Mouse (Mus musculus) heart, adult 2 months (tissue): Measurements from ENCODE around the gene Akr1c12. TPM values are rescaled to one million over a fixed set of nuclear protein-coding genes. Genes with fewer than 3 reads are reported as not detected.
A peak's percentile ranks its signal among the peaks of the same experiment; 100 is the strongest.

Experiments
- DNase-seq, 2 experiments: peaks; one replicate each; pipeline ENCODE4 v3.0.0; 2021
- H3K27ac ChIP-seq: fragments of 200-600 bp; 2 replicates; pipeline ENCODE4 v1.8.1; 2022
- H3K27me3 ChIP-seq: fragments of 200-500 bp; 2 replicates; pipeline ENCODE4 v1.6.1; 2012; ENCODE audit warnings: mild to moderate bottlenecking, low read length, inconsistent platforms, mixed read lengths; ENCODE audit not compliant: control insufficient read depth, insufficient read depth
- H3K36me3 ChIP-seq: fragments of 200-500 bp; 2 replicates; pipeline ENCODE4 v1.6.1; 2012; ENCODE audit warnings: low read length, inconsistent platforms; ENCODE audit not compliant: control insufficient read depth, insufficient read depth
- H3K4me1 ChIP-seq: fragments of 200-500 bp; 2 replicates; pipeline ENCODE4 v1.6.1; 2011; ENCODE audit warnings: low read length; ENCODE audit not compliant: control insufficient read depth, insufficient read depth
- H3K4me3 ChIP-seq: fragments of 200-600 bp; 2 replicates; pipeline ENCODE4 v1.8.1; 2022
- H3K79me2 ChIP-seq: fragments of 200-500 bp; replicated peaks from 2 replicates; pipeline ENCODE4 v1.6.1; 2012; ENCODE audit warnings: mild to moderate bottlenecking, inconsistent platforms, low read length, moderate library complexity, mixed read lengths; ENCODE audit not compliant: control insufficient read depth, insufficient read depth
- H3K9ac ChIP-seq: fragments of 200-500 bp; 2 replicates; pipeline ENCODE4 v1.6.1; 2012; ENCODE audit warnings: low read depth, mild to moderate bottlenecking, control low read depth, inconsistent platforms, low read length, mixed read lengths
- CTCF ChIP-seq: fragments of 200-600 bp; IDR thresholded peaks from 2 replicates; pipeline ENCODE4 v1.8.1; 2022; ENCODE audit warnings: antibody characterized with exemption, mild to moderate bottlenecking, moderate library complexity
- EP300 ChIP-seq: fragments of 200-500 bp; IDR thresholded peaks from 2 replicates; pipeline ENCODE4 v1.6.1; 2011; ENCODE audit warnings: low read depth, low read length, control low read depth; ENCODE audit not compliant: insufficient read depth
- POLR2A ChIP-seq: fragments of 200-500 bp; IDR thresholded peaks from 2 replicates; pipeline ENCODE4 v1.6.1; 2011; ENCODE audit warnings: mild to moderate bottlenecking, low read depth, low read length, control low read depth; ENCODE audit not compliant: insufficient read depth
- WGBS: fragments of 180-500 bp; shearing (Covaris S2); methylation state at CpG from one replicate; pipeline ENCODE4 v1.1.7; 2018; 5-methylcytosine and 5-hydroxymethylcytosine counted together
- intact Hi-C: fragments of 180-260 bp; cut with DNase I; formaldehyde crosslinking; loops from one replicate; pipeline ENCODE4 v1.15.1; 2025
- long read RNA-seq: library from polyadenylated mRNA; stranded (forward); transcript quantifications from one replicate; pipeline ENCODE4 v2.0.0, GENCODE M21; 2021
- polyA plus RNA-seq: library from polyadenylated mRNA; depleted of rRNA; stranded (reverse); fragments of >200 nt; gene quantifications from 2 replicates; pipeline ENCODE4 v1.2.3, GENCODE M21; 2012; rRNA removed
- total RNA-seq, 2 experiments: library from RNA; stranded (reverse); gene quantifications; 2 replicates each; pipeline ENCODE4 v1.2.3; 2021

Akr1c12 gene
- total RNA-seq (not detected), polyA plus RNA-seq (0.12 and 0.14 TPM in 2 replicates)
- long read RNA-seq: 0 reads

- no peak within 1 kb of the TSS for H3K27ac ChIP-seq
- TF ChIP-seq POLR2A: no peak
- no peak for TF ChIP-seq EP300
- TF ChIP-seq CTCF: no peak
- 45% methylated on average over 4 of the region's 4 CpGs for WGBS
- intact Hi-C loops: no loop called here
- no peak within 1 kb of the TSS for H3K4me3 ChIP-seq
- H3K9ac ChIP-seq: no peak within 1 kb of the TSS
- no peaks in the 10 kb centered on the region for H3K79me2 ChIP-seq
- DNase-seq: no peak
- H3K27me3 ChIP-seq: no peaks in the 10 kb centered on the region
- H3K36me3 ChIP-seq: no peaks in the 10 kb centered on the region
- no peaks in the 10 kb centered on the region for H3K4me1 ChIP-seq
Measured at GRCm38 (mm10) chr13:4279284-4279683, at the start of gene Akr1c12. TSS of gene Akr1c12 (minus strand) at chr13:4279433.

GRCm38 (mm10) chr13:4318773-4319172 lies 39.5 kb upstream of the Akr1c12 start:
- no peak for DNase-seq
- no peak overlapping the region for H3K4me3 ChIP-seq
- TF ChIP-seq EP300 (no peak), POLR2A (no peak), CTCF (no peak)
- H3K79me2 ChIP-seq: no peaks in the 10 kb centered on the region
- no peak overlapping the region for H3K27ac ChIP-seq
- H3K4me1 ChIP-seq: no peaks in the 10 kb centered on the region
- H3K9ac ChIP-seq: no peak overlapping the region
- H3K27me3 ChIP-seq: no peaks in the 10 kb centered on the region
- WGBS: 80% methylated on average over 2 of the region's 2 CpGs
- H3K36me3 ChIP-seq: no peaks in the 10 kb centered on the region
- intact Hi-C loops: no loop called here

- Histone ChIP-seq H3K27me3 (no peaks in the 10 kb centered on the region), H3K27ac (no peak overlapping the region), H3K36me3 (no peaks in the 10 kb centered on the region), H3K4me3 (no peak overlapping the region), H3K79me2 (no peaks in the 10 kb centered on the region), H3K9ac (no peak overlapping the region), H3K4me1 (no peaks in the 10 kb centered on the region)
- no peak for TF ChIP-seq CTCF
- TF ChIP-seq POLR2A: no peak
- TF ChIP-seq EP300: no peak
- DNase-seq: no peak
- WGBS: 70% methylated on average over 2 of the region's 2 CpGs
- intact Hi-C loops: no loop called here
Measured at GRCm38 (mm10) chr13:4313907-4314306, 34.7 kb upstream of the Akr1c12 start.

GRCm38 (mm10) chr13:4304861-4305565 lies 25.8 kb upstream of the Akr1c12 start:
- 54% methylated on average over 2 of the region's 2 CpGs for WGBS
- intact Hi-C loops: no loop called here
- no peak overlapping the region for H3K4me3 ChIP-seq

GRCm38 (mm10) chr13:4296991-4297390 lies 17.8 kb upstream of the Akr1c12 start:
- no peaks in the 10 kb centered on the region for H3K36me3 ChIP-seq
- intact Hi-C loops: no loop called here
- no peak overlapping the region for H3K27ac ChIP-seq
- no peak overlapping the region for H3K4me3 ChIP-seq
- no peak for DNase-seq
- no peaks in the 10 kb centered on the region for H3K27me3 ChIP-seq
- 90% methylated on average over 4 of the region's 4 CpGs for WGBS
- TF ChIP-seq CTCF (no peak), POLR2A (no peak), EP300 (no peak)
- no peaks in the 10 kb centered on the region for H3K79me2 ChIP-seq
- H3K9ac ChIP-seq: no peak overlapping the region
- H3K4me1 ChIP-seq: no peaks in the 10 kb centered on the region

More at GRCm38 (mm10) chr13:4304861-4305565, 25.8 kb upstream of the Akr1c12 start:
- no peaks in the 10 kb centered on the region for H3K27me3 ChIP-seq
- TF ChIP-seq EP300: no peak
- DNase-seq: no peak
- no peak overlapping the region for H3K9ac ChIP-seq
- H3K79me2 ChIP-seq: no peaks in the 10 kb centered on the region
- no peaks in the 10 kb centered on the region for H3K4me1 ChIP-seq
- no peaks in the 10 kb centered on the region for H3K36me3 ChIP-seq
- no peak overlapping the region for H3K27ac ChIP-seq

- Histone ChIP-seq H3K9ac (no peak overlapping the region), H3K4me1 (no peaks in the 10 kb centered on the region), H3K4me3 (no peak overlapping the region), H3K36me3 (no peaks in the 10 kb centered on the region), H3K27ac (no peak overlapping the region), H3K27me3 (no peaks in the 10 kb centered on the region), H3K79me2 (no peaks in the 10 kb centered on the region)
- intact Hi-C loops: loop anchor here (1.0 to 5.0 kb wide), 4 partner anchors 93 to 269 kb away; no protein-coding TSS in a partner anchor
- DNase-seq: no peak
- 25% methylated on average over 7 of the region's 7 CpGs for WGBS
- peak; percentile 82 for TF ChIP-seq CTCF
- no peak for TF ChIP-seq EP300
Measured at GRCm38 (mm10) chr13:4281471-4282412, 2.5 kb upstream of the Akr1c12 start.
